Mouse (Mus musculus) mesoderm, embryonic 11.5 days (tissue): ENCODE data around the gene Arap1.

ENCODE experiments used
- DNase-seq: peaks from one replicate; pipeline ENCODE4 v3.0.0-alpha.2; 2012; ENCODE audit warnings: low read depth, low spot score

Gene Arap1

DNA sequence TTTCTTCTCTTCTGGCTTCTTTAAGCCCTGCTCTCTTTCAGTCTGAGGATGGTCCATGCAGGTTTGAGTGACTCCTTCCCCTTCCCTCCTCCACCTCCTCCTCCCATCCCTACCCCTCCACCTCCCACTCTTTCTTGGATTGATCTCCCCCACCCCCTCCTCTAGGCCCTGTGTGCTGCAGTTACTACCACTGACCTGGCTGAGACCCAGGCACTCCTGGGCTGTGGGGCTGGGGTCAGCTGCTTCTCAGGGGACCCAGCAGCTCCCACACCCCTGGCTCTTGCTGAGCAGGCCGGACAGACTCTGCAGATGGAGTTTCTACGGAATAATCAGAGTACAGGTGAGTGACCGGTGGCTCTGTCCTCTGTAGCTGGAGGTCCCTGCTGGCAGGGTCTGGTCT lies 46.7 kb downstream of the Arap1 start:
- no peak for DNase-seq

DNA sequence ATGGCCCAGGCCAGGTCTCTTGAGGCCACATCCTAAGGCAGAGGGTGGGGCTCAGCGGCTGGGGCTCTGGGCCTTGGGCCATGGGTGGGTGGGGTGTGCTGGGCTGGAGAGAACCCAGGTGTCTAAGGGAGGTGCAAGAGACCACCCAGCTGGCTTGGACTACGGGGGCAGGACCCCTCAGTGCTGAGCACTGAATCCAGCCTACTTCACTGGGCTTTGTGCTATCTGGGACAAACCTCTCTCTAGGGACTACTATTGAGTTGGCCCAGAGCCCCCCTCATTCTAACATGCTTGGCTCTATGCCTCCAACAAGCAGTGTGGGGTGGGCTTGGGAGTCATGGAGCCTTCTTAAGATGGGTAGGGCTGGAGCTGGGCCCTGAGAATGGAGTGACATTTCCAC lies 47.6 kb downstream of the Arap1 start:
- no peak for DNase-seq

DNA sequence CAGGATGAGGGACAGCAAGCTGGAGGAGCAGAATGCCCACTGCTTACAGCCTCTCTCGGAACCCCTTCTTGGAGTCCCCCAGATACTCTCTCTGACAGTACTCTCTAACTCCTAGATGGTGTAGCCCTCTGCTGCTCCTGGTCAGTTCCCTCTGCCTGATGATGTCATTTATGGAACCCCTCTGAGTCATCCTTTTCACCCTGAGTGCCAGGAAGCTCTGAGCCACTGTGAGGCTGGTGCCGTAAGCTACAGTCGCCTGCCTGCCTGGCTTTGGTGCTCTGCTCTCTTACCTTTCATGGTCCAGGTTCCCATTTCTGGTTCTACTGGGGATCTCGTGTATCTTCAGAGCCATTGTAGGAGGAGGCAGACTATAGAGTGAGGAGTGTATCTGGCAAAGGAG lies 49.3 kb downstream of the Arap1 start:
- no peak for DNase-seq

DNA sequence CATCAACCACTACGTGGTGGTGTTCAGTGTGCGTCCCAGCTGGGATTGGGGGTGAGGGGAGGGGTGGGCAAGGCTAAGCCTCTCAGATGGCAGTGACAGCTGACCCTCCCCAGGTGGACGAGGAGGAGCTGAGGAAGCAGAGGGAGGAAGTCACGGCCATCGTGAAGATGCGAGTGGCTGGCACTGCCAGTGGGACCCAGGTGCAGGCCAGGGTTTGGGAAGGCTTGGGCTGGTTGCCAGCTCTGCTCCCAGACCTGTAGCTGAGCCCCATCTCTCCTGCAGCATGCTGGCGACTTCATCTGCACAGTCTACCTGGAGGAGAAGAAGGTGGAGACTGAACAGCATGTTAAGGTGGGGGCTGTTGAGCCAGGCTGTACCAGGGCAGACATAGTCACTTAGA lies 53.6 kb downstream of the Arap1 start:
- no peak for DNase-seq

DNA sequence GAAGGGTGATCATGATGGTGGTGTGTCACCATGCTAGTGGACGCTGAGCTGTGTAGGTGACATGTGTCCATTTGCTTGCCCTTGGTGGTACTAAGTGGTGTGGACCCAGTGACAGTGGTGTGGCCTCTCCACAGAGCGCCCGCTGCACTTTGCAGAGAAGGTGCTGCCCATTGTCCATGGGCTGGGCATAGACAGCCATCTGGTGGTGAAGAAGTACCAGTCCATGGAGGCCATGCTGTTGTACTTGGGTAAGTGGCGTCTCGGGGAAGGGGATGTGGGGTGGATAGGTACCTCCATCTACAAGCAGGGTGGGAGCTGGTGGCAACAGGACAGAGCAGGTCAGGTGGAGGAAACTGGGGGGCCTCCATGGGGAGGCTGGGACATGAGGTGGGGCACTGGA lies 56.0 kb downstream of the Arap1 start:
- DNase-seq: no peak

DNA sequence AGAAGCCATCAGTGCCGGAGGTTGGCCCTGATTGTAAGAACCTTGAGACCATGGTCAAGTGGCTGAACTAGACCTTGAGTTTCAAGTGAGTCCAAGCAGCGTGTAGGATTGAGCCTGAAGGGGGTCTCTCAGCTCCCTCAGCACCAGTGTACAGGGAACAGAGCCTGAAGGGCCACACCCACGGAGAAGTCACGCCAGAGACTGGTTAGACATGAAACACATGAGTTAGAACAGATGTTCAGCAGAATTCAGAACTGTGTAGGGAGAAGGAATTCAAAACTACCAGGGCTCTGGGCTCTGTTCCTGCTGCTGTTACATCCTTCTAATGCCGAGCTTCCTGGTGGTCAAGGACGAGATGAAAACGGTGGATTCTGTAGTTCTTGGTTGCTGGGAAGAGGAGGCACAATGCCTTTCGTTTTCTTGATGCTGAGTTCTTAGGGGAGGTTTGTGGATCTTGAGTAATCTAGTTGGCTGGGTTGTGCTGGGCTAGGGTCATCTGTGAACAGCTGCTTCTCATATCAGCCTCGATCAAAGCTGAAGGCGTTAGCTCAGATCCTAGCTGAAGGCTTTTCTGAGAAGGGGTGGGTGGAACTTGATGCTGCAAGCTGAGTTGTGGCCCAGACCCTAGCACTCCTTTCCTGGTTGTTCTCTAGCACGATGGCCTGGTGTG lies 62.5 kb downstream of the Arap1 start, which contains the start of gene Gm45837:
TSS of gene Gm45837 (plus strand) at position 620 of the 670 bp plus-strand sequence.
- DNase-seq: no peak

DNA sequence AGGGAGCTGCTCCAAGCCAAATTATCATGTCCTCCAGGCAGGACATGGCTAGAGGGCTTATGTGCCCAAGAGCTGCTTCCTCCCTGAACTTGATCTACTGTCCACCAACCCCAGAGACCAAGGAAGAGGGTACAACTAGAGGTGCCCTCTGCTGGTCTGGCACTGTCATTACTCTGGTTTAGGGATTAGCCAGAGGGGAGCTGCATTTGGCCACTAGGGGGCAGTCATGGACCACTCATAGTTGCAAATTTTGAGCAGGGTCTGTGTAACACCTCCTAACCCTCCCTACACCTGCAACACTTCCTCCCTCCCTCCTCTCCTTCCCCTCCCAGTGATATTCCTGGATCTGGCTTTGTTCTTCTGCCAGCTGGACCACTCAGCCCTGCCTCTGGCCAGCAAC lies 64.9 kb downstream of the Arap1 start:
- peak; percentile 91 for DNase-seq

DNA sequence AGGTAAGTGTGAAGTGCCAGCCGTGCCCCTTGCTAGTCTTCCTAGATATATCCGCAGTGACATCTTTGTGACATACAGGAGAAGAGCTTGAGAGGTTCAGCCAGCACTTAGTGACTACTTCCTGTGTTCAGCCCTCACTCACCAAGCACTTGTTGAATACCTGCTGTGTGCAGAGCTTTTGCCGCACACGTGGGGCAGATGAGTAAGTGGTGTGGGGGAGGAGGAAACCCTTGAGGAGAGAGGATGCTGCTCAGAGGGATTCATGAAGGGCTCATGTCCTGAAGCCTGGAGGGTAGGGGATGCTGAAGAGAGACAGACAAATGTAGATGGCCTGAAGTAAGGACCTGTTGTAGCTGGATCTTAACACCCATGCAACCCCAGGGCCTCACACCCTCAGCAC lies 66.3 kb downstream of the Arap1 start:
- DNase-seq: no peak

DNA sequence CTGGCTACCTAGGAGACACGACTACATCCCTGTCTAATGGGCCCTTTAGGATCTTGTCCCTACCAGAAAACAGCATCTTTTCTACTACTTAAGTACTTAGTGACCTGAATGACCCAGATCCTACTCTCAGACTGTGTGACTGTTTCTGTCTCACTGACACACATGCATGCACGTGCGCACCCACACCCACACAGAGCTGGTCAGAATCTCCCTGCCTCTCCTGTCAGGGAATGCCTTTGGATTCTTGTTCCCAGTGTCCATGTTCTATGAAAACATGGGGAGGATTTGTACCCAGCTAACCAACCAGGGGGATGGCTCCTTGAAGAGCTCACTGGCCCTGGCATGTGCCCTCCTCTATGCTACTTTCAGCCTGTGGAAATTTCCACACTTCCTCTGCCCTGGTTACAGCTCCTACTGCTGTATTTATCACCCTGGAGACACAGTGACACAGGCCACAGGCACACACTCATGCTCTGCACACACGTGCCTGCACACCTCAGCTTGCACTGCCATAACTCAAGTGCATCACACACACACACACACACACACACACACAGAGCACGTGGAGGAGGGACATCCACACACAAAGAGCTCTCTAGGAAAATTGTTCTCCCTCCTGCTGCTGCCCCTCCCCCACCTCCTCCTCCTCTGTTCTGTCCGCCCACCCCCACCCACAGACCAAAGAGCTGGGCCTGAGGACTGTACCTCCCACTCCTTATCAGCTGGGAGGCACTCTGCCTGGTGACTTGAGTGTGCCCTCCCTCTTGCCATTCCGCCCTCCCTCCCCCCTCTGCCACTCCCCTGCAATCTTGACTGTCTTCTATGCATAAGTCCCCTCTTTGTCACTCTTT lies 67.0 kb downstream of the Arap1 start:
- DNase-seq: peak; percentile 31

DNA sequence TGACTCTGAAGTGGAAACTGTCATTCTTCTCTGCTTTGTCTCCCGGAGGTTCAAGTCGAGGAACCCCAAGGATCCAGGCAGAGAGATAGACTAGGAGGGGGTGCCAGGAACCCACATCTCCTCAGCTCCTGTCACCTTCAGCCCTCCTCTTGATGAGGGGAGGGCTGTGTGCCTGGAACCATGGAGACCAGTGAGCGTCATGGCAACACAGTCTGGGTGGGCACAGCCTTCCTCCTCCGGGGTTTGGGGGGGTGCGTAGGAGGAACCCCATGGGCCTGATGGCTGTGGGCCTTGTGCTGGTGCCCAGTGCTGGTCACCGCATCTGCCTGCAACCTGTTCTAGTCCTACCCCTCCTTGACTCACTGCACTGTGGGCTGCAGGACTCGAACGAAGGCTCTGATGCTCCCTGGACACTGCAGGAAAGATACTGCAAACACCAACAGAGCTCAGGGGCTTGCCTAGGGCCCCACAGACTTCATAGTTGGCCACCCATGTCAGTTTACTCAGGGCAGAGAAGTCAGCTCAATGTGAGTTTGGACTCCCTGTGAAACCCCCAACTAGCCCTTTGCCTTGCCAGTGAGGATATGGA lies 67.7 kb downstream of the Arap1 start:
- no peak for DNase-seq

DNA sequence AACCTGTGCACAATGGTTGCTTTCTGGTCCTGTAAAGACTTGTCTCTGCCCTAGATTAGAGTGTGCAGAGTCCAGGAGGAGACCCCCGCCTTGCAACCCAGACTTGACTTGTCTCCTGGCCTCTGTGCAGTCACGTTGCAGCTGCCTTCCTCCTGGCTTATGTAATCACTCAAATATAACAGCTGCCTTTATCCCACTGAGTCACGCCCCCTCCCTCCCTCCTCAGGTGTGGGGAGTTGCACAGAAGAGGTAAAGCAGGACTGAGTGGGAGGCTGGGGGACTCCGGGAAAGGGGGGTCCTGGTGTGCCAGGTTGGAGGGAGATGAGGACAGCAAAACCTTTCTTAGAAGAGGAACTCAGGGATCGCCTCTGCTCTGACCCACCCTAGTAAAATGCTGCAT lies 68.5 kb downstream of the Arap1 start:
- DNase-seq: no peak

DNA sequence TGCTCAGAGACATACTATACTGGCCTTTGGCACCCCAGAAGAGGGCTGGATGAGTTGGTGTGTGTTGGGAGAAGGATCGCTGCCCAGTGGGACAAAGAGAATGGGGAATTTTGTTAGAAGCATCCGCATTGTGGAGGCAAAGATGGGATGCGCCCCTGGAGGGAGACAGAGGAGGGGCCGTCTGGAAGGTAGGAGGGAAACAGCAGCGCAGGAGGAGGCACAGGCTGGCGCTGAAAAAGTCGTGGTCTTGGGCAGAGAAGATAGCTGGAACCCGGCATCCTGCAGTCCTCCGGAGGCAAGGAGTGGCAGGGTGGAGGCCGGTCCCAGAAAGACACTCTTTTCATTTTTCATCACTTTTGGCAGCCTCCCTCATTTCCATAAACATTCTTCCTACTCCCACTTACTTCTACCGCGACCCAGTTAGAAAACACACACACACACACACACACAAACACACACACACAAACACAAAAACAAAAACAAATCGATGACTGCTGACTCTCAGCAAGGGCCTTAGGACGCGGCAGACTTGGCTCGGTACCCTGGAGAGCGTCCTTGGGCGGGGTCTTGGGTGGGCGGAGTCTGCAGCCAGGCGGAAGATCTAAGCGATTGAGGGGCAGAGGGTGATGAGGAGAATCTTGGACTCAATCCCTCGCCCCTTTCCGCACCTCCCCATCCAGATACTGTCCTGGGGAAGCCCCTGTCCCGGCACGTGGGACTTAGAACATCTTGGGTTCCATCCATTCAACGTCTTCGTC lies 71.3 kb downstream of the Arap1 start:
- DNase-seq: peak; percentile 61

DNA sequence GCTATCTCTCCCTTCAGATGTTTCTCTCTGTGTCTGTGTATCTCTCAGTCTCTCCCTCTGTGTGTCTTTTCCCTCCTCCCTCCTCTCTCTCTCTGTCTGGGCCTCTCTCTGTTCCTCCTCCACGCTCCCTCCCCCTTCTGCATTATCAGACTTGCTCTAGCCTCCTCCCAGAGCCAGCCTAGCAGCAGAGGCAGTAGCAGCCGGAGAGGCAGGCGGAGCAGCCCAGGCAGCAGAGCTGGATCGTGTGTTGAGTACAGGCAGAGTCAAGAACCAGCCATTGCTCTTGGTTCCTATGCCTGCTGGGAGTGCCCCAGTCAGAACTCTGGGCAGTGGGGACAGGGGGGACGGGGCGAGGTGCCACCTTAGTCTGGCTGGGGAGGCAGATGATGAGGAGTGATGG lies 73.7 kb downstream of the Arap1 start, which contains the start of gene Pde2a:
TSS of gene Pde2a (plus strand) at position 163 of the 400 bp plus-strand sequence.
- DNase-seq: no peak

DNA sequence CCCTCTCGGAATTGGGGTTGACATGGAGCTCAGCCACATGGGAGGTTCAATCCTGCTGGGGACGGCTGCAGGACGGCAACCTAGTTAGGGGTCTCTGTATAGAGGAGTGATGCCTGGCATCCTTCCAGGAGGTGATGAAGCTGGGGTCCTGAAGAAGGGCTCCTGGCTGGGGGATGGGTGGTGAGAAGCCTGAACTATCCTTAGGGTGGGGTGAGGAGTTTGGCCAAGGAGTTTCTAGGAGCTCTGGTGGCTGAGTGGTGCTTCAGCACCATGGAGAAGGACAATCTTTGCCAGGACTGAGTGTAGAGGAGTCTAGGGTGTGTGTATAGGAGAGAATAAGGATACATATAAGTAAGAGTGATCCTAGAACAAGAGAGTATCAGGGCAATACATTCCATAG lies 74.2 kb downstream of the Arap1 start:
- DNase-seq: peak; percentile 65

DNA sequence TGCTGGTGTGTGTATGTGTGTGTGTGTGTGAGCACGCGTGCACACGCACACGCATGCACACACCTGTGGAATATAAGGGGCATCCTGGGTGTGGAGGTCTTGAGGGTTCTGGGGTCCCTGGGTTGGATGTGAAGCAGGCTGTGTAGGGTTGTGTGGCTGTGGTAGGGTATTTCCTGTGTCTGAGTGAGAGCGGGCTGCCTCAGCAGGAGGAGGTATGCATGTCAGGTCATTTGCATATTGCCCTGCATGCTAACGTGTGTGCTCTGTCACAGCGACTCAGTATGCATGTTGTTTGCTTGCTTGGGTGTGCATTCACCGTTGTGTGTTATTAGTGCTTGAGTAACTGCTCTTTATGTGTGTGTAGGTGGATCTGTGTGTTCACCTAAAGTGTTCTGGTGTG lies 74.8 kb downstream of the Arap1 start:
- no peak for DNase-seq

DNA sequence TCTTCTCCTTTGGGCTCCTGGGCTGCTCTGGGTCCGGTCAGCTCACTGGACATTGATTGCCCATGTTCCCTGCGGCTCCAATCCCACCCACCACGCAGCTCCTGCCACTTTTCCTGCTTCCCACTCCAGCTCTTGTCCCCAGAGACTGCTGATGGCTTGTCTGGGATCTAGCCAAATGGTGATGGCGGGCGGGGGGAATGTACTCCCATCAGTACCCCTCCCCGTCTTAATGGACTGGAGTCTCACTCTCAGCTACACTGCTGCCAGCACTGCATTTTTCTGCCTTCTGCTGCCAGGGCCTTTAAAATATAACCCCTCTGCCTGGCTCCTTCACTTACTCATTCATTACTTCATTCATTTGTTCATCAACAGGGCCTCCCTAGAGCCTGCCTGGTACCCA lies 76.1 kb downstream of the Arap1 start:
- no peak for DNase-seq

DNA sequence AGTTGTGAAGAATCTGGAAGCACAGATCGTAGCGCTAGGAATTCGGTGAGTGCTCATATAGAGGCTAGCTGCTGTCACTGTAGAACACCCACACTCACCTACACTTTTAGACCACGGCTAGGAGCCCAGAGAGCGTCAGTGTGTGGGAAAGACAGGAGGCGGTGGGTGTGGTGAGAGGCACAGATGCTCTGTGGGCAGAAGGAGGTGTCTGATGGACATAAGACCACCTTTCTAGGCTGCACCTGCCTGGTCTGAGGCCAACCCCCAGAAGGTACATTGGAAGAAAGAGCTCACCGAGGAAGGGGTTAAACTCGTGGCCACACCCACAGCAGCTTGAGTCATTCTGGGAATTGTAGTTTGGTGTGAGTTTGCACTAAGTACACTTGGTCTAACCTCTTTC lies 78.8 kb downstream of the Arap1 start:
- DNase-seq: no peak

DNA sequence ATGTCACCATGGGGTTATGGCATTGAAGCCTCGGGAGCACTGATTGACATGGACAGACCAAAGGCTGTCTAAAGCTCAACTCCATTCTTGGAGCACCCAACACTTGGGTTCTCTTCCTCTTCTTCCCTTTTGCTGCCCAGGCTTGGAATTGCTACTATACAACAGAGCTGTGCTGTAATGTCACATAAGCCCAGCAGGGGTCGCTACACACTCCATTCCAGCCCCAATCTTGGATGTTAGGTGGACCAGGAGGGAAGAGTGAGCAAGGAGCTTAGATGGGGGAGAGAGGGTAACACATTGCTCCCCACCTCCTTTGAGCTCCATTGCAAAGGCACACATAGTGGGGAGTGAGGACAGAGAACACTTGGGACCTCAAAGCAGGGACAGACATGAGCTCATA lies 79.9 kb downstream of the Arap1 start:
- peak; percentile 62 for DNase-seq

DNA sequence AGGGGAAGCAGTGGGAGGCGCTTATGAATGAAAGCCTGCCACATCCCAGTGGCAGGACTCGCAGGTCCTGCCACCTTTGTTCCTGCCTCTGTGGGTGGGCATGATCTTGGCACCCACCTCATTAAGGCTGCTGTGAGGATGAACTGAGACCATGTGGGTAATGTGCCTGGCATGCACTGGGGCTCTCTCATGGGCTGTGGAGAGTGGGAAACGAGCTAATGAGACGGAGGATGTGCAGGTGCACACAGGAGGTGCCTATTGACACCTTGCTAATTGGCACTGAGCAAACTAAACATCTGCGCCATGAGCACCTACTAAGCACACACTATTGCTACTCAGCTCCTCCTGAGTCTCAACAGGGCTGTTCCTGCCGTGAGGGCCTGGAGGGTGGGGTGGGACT lies 87.2 kb downstream of the Arap1 start:
- DNase-seq: no peak

DNA sequence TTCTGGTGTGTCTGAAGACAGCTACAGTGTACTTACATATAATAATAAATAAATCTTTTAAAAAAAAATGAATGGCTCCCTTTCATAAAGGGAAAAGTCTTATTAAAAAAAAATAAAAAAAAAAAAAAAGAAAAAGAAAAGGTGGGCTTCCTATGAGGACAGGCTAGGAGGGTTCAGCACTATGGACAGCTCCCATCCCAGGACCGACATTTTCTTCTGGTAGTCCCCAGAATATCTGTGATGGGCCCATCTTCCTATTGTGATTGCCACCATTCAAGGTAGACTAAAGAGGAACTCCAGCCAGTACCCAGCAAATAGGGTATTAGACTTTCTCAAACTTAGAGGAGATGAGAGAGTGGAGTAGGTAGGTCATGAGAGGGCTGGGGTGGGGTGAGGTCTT lies 90.0 kb downstream of the Arap1 start:
- peak; percentile 74 for DNase-seq

DNA sequence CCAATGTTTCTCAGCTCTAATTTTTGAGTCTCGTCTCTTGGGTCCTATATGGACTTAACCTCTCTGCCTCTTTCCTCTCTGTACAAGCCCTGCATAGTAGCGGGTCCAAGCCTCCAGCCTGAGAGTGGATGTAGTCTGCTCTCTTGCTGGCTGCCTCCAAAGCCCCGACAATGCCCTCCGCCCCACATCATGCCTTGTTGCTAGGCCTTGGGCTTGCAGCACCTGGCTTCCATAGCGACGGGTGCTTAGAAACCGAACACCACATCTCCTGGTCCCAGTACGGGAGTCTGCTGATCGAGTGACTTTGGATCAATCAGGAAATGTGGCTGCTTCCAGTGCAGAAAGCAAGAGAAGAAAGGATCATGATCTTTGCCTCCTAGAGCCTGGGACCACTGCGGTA lies 95.2 kb downstream of the Arap1 start:
- no peak for DNase-seq

DNA sequence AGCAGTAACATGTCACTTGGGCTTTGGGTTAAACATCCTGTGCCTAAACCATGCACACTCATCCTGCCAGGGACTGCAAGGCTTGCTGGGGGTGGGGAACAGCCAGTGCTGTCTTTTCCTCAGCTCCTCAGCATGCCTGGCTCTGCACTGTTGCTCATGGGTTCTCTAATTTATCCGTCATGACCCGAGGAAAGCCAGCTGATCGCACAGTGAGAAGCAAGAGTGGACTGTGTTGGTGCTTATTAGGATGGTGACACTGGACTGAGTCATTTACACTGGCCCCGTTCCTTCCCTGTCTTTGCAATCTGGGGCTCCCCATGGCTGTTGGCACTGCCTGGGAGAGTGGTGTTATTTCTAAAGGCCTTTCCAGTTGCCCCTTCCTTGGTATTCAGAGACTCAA lies 96.3 kb downstream of the Arap1 start:
- DNase-seq: no peak
